Mouse (Mus musculus) liver, embryonic 16.5 days (tissue): ENCODE data around the gene Map1a. TPM values are rescaled to one million over a fixed set of nuclear protein-coding genes. Genes with fewer than 3 reads are reported as not detected.

Experiments
- ATAC-seq: fragments of 200-750 bp; cut with Nextera tagmentation; 2 replicates; pipeline ENCODE4 v1.8.0; 2017; ENCODE audit warnings: low read depth, mild to moderate bottlenecking, moderate number of reproducible peaks, moderate library complexity
- H3K27ac ChIP-seq: fragments of 300-500 bp; sonication (generic); 2 replicates; pipeline ENCODE4 v1.5.1; 2014; ENCODE audit warnings: mild to moderate bottlenecking, low read length
- H3K27me3 ChIP-seq: fragments of 300-500 bp; sonication (generic); 2 replicates; pipeline ENCODE4 v1.6.1; 2014; ENCODE audit warnings: low read depth, low read length, mixed read lengths; ENCODE audit not compliant: control insufficient read depth, insufficient read depth
- H3K36me3 ChIP-seq: fragments of 300-500 bp; sonication (generic); 2 replicates; pipeline ENCODE4 v1.6.1; 2014; ENCODE audit warnings: mild to moderate bottlenecking; ENCODE audit not compliant: control insufficient read depth, insufficient read depth
- H3K4me1 ChIP-seq: fragments of 300-500 bp; sonication (generic); 2 replicates; pipeline ENCODE4 v1.6.1; 2014; ENCODE audit warnings: low read depth, low read length, mixed read lengths; ENCODE audit not compliant: control insufficient read depth
- H3K4me2 ChIP-seq: fragments of 300-500 bp; sonication (generic); 2 replicates; pipeline ENCODE4 v1.6.1; 2014; ENCODE audit warnings: low read depth, low read length, mixed read lengths
- H3K4me3 ChIP-seq: fragments of 300-500 bp; sonication (generic); 2 replicates; pipeline ENCODE4 v1.5.1; 2014; ENCODE audit warnings: low read depth, mild to moderate bottlenecking, low read length
- H3K9ac ChIP-seq: fragments of 300-500 bp; sonication (generic); 2 replicates; pipeline ENCODE4 v1.6.1; 2014; ENCODE audit warnings: low read depth, low read length
- H3K9me3 ChIP-seq: fragments of 300-500 bp; sonication (generic); replicated peaks from 2 replicates; pipeline ENCODE4 v1.6.1; 2016; ENCODE audit warnings: low read length; ENCODE audit not compliant: control insufficient read depth
- WGBS: fragments of 180-500 bp; shearing (Covaris S2); extraction: QIAGEN DNeasy Blood & Tissue Kit; methylation state at CpG from one replicate; pipeline ENCODE4 v1.1.7; 2014; ENCODE audit not compliant: insufficient replicate concordance; 5-methylcytosine and 5-hydroxymethylcytosine counted together
- polyA plus RNA-seq: library from polyadenylated mRNA; unstranded; fragments of >200 nt; fragmentation: Nextera tagmentation; extraction: Ambion mirVana; gene quantifications from 2 replicates; pipeline ENCODE4 v1.2.1, GENCODE M21; 2015

The Map1a gene
- 0.19 and 0.21 TPM in 2 replicates for polyA plus RNA-seq

- peak within 1 kb of the TSS; percentile 42 for H3K9ac ChIP-seq
- H3K4me3 ChIP-seq: peak within 1 kb of the TSS; percentile 68
- peak; percentile 97 for ATAC-seq
- no peaks in the 10 kb centered on the region for H3K9me3 ChIP-seq
- H3K27me3 ChIP-seq: peaks cover 64% of the 10 kb centered on the region
- peaks cover 11% of the 10 kb centered on the region for H3K4me1 ChIP-seq
- no peak within 1 kb of the TSS for H3K27ac ChIP-seq
- peak within 1 kb of the TSS; percentile 96 for H3K4me2 ChIP-seq
- WGBS: 2% methylated on average over 48 of the region's 48 CpGs
- no peaks in the 10 kb centered on the region for H3K36me3 ChIP-seq
Observed at GRCm38 (mm10) chr2:121288901-121289729, at the start of gene Map1a. Map1a (plus strand) TSS chr2:121289600.

GRCm38 (mm10) chr2:121244099-121244498 lies 45.3 kb upstream of the Map1a start:
- Histone ChIP-seq H3K9ac (no peak overlapping the region), H3K4me1 (no peaks in the 10 kb centered on the region), H3K9me3 (no peaks in the 10 kb centered on the region), H3K27me3 (no peaks in the 10 kb centered on the region), H3K27ac (no peak overlapping the region), H3K36me3 (no peaks in the 10 kb centered on the region), H3K4me3 (no peak overlapping the region), H3K4me2 (no peak overlapping the region)
- no peak for ATAC-seq
- 83% methylated on average over 5 of the region's 5 CpGs for WGBS

GRCm38 (mm10) chr2:121249758-121250157 lies 39.6 kb upstream of the Map1a start:
- no peak for ATAC-seq
- WGBS: 82% methylated on average over 2 of the region's 2 CpGs
- no peak overlapping the region for H3K4me3 ChIP-seq
- no peaks in the 10 kb centered on the region for H3K9me3 ChIP-seq
- H3K9ac ChIP-seq: no peak overlapping the region
- no peak overlapping the region for H3K4me2 ChIP-seq
- H3K27me3 ChIP-seq: no peaks in the 10 kb centered on the region
- H3K36me3 ChIP-seq: peaks cover 2% of the 10 kb centered on the region; the same call in 1 of the 2 replicates
- H3K4me1 ChIP-seq: no peaks in the 10 kb centered on the region
- no peak overlapping the region for H3K27ac ChIP-seq

GRCm38 (mm10) chr2:121268446-121268845 lies 21.0 kb upstream of the Map1a start:
- Histone ChIP-seq H3K27ac (peak overlapping the region; percentile 29; the same call in 1 of the 2 replicates), H3K4me2 (no peak overlapping the region), H3K27me3 (no peaks in the 10 kb centered on the region), H3K9me3 (no peaks in the 10 kb centered on the region), H3K36me3 (no peaks in the 10 kb centered on the region; the same call in 1 of the 2 replicates), H3K9ac (no peak overlapping the region), H3K4me1 (peaks cover 12% of the 10 kb centered on the region), H3K4me3 (no peak overlapping the region)
- 71% methylated on average over 8 of the region's 8 CpGs for WGBS
- peak; percentile 9; the same call in 1 of the 2 replicates for ATAC-seq

GRCm38 (mm10) chr2:121270521-121271235 lies 18.7 kb upstream of the Map1a start:
- Histone ChIP-seq H3K27ac (0 out of 2 replicates have a peak overlapping the region, but pooled peaks have one; percentile 33), H3K27me3 (no peaks in the 10 kb centered on the region), H3K4me2 (peak overlapping the region; percentile 79), H3K4me1 (peaks cover 12% of the 10 kb centered on the region), H3K9ac (peak overlapping the region; percentile 86), H3K9me3 (no peaks in the 10 kb centered on the region), H3K36me3 (no peaks in the 10 kb centered on the region; the same call in 1 of the 2 replicates), H3K4me3 (peak overlapping the region; percentile 92)
- peak; percentile 47 for ATAC-seq
- 1% methylated on average over 33 of the region's 35 CpGs for WGBS

- Histone ChIP-seq H3K9me3 (no peaks in the 10 kb centered on the region), H3K27ac (0 out of 2 replicates have a peak within 1 kb of the TSS, but pooled peaks have one; percentile 33), H3K36me3 (no peaks in the 10 kb centered on the region; the same call in 1 of the 2 replicates), H3K9ac (peak within 1 kb of the TSS; percentile 86), H3K4me2 (peak within 1 kb of the TSS; percentile 79), H3K4me3 (peak within 1 kb of the TSS; percentile 92), H3K27me3 (no peaks in the 10 kb centered on the region), H3K4me1 (peaks cover 12% of the 10 kb centered on the region)
- under 1% methylated on average over 37 of the region's 37 CpGs for WGBS
- ATAC-seq: peak; percentile 99
Observed at GRCm38 (mm10) chr2:121271236-121271927, 18.0 kb upstream of the Map1a start, which contains the start of gene Trp53bp1. Trp53bp1 (minus strand) TSS chr2:121271407.

GRCm38 (mm10) chr2:121271928-121272516 lies 17.4 kb upstream of the Map1a start:
- Histone ChIP-seq H3K27ac (no peak overlapping the region), H3K4me2 (peak overlapping the region; percentile 79), H3K9ac (no peak overlapping the region; the same call in 1 of the 2 replicates), H3K36me3 (no peaks in the 10 kb centered on the region), H3K27me3 (no peaks in the 10 kb centered on the region), H3K4me3 (peak overlapping the region; percentile 92), H3K9me3 (no peaks in the 10 kb centered on the region), H3K4me1 (peaks cover 12% of the 10 kb centered on the region)
- no peak for ATAC-seq
- 25% methylated on average over 4 of the region's 4 CpGs for WGBS

GRCm38 (mm10) chr2:121287850-121288249 lies 1.6 kb upstream of the Map1a start:
- Histone ChIP-seq H3K9me3 (no peaks in the 10 kb centered on the region), H3K36me3 (no peaks in the 10 kb centered on the region), H3K27me3 (peaks cover 51% of the 10 kb centered on the region), H3K4me3 (no peak overlapping the region), H3K4me2 (no peak overlapping the region), H3K27ac (no peak overlapping the region), H3K4me1 (peaks cover 11% of the 10 kb centered on the region), H3K9ac (no peak overlapping the region)
- 49% methylated on average over 2 of the region's 2 CpGs for WGBS
- no peak for ATAC-seq
